Mouse (Mus musculus): ENCODE data around the gene Gm43064. TPM values are rescaled to one million over a fixed set of nuclear protein-coding genes. Genes with fewer than 3 reads are reported as not detected.
"Not testable (repeated sequence)": the region's sequence is repeated elsewhere in the genome, so short reads cannot be mapped to it uniquely, and the experiment has no call there.

Gm43064 gene
- polyA plus RNA-seq, 1 experiment from 2014 or later, result 0.30 TPM

- no peak overlapping the region for H3K4me3 ChIP-seq (ENCODE audit: low read depth, low read length)
- H3K27ac ChIP-seq (replicated peaks), result no peak overlapping the region
- H3K4me1 ChIP-seq (replicated peaks; ENCODE audit: control insufficient read depth, insufficient read depth), result no peaks in the 10 kb centered on the region
- H3K36me3 ChIP-seq (ENCODE audit: control insufficient read depth, insufficient read depth, low read length), result no peaks in the 10 kb centered on the region
- no peak for DNase-seq (ENCODE audit: low spot score)
- H3K4me2 ChIP-seq (replicated peaks; ENCODE audit: low read depth), result no peak overlapping the region
- H3K9me3 ChIP-seq (ENCODE audit: control insufficient read depth, low read length), result no peaks in the 10 kb centered on the region
- WGBS, result 74% methylated on average over 10 of the region's 10 CpGs
- ATAC-seq (ENCODE audit: low FRiP score, low TSS enrichment), result no peak
- no peak overlapping the region for H3K9ac ChIP-seq (ENCODE audit: low read length)
- H3K27me3 ChIP-seq (ENCODE audit: control insufficient read depth, insufficient read depth, low read length), result no peaks in the 10 kb centered on the region
- TF ChIP-seq CTCF (IDR thresholded peaks at IDR 0.05; ENCODE audit: low read depth) (no peak), EP300 (optimal IDR thresholded peaks at IDR 0.05) (no peak)
These were observed 26.6 kb downstream of the Gm43064 start for GRCm38 (mm10) chr3:103835951-103836310.

GRCm38 (mm10) chr3:103836453-103836852 is 27.1 kb downstream of the Gm43064 start:
- ATAC-seq (ENCODE audit: low FRiP score, low TSS enrichment) (no peak), DNase-seq (ENCODE audit: low spot score) (no peak)
- Histone ChIP-seq H3K4me2 (replicated peaks; ENCODE audit: low read depth) (no peak overlapping the region), H3K9ac (ENCODE audit: low read length) (no peak overlapping the region), H3K36me3 (ENCODE audit: control insufficient read depth, insufficient read depth, low read length) (no peaks in the 10 kb centered on the region), H3K9me3 (ENCODE audit: control insufficient read depth, low read length) (no peaks in the 10 kb centered on the region), H3K4me3 (ENCODE audit: low read depth, low read length) (no peak overlapping the region), H3K27ac (replicated peaks) (no peak overlapping the region), H3K4me1 (replicated peaks; ENCODE audit: control insufficient read depth, insufficient read depth) (no peaks in the 10 kb centered on the region), H3K27me3 (ENCODE audit: control insufficient read depth, insufficient read depth, low read length) (no peaks in the 10 kb centered on the region)
- TF ChIP-seq EP300 (optimal IDR thresholded peaks at IDR 0.05), result no peak
- TF ChIP-seq CTCF (IDR thresholded peaks at IDR 0.05; ENCODE audit: low read depth), result no peak
- WGBS, result 94% methylated on average over 5 of the region's 5 CpGs

GRCm38 (mm10) chr3:103839711-103840110 is 30.3 kb downstream of the Gm43064 start:
- Histone ChIP-seq H3K27me3 (ENCODE audit: control insufficient read depth, insufficient read depth, low read length) (no peaks in the 10 kb centered on the region), H3K9ac (ENCODE audit: low read length) (no peak overlapping the region), H3K36me3 (ENCODE audit: control insufficient read depth, insufficient read depth, low read length) (no peaks in the 10 kb centered on the region), H3K4me1 (replicated peaks; ENCODE audit: control insufficient read depth, insufficient read depth) (no peaks in the 10 kb centered on the region), H3K4me2 (replicated peaks; ENCODE audit: low read depth) (no peak overlapping the region), H3K4me3 (ENCODE audit: low read depth, low read length) (no peak overlapping the region), H3K9me3 (ENCODE audit: control insufficient read depth, low read length) (no peaks in the 10 kb centered on the region), H3K27ac (replicated peaks) (no peak overlapping the region)
- DNase-seq (ENCODE audit: low spot score), result no peak
- TF ChIP-seq CTCF (IDR thresholded peaks at IDR 0.05; ENCODE audit: low read depth), result no peak
- WGBS, result 90% methylated on average over 6 of the region's 6 CpGs
- ATAC-seq (ENCODE audit: low FRiP score, low TSS enrichment), result no peak

GRCm38 (mm10) chr3:103840195-103840594 is 30.8 kb downstream of the Gm43064 start:
- not testable (repeated sequence) for H3K36me3 ChIP-seq (ENCODE audit: control insufficient read depth, insufficient read depth, low read length); H3K4me2 ChIP-seq (replicated peaks; ENCODE audit: low read depth); H3K4me1 ChIP-seq (replicated peaks; ENCODE audit: control insufficient read depth, insufficient read depth); DNase-seq (ENCODE audit: low spot score); H3K4me3 ChIP-seq (ENCODE audit: low read depth, low read length); H3K27me3 ChIP-seq (ENCODE audit: control insufficient read depth, insufficient read depth, low read length); H3K9me3 ChIP-seq (ENCODE audit: control insufficient read depth, low read length); ATAC-seq (ENCODE audit: low FRiP score, low TSS enrichment); H3K27ac ChIP-seq (replicated peaks); H3K9ac ChIP-seq (ENCODE audit: low read length)
- 84% methylated on average over 3 of the region's 3 CpGs for WGBS

GRCm38 (mm10) chr3:103840946-103841345 is 31.6 kb downstream of the Gm43064 start:
- not testable (repeated sequence) for H3K4me3 ChIP-seq (ENCODE audit: low read depth, low read length); H3K9me3 ChIP-seq (ENCODE audit: control insufficient read depth, low read length); H3K9ac ChIP-seq (ENCODE audit: low read length); DNase-seq (ENCODE audit: low spot score); H3K27ac ChIP-seq (replicated peaks); H3K4me2 ChIP-seq (replicated peaks; ENCODE audit: low read depth); H3K4me1 ChIP-seq (replicated peaks; ENCODE audit: control insufficient read depth, insufficient read depth); ATAC-seq (ENCODE audit: low FRiP score, low TSS enrichment); H3K27me3 ChIP-seq (ENCODE audit: control insufficient read depth, insufficient read depth, low read length); H3K36me3 ChIP-seq (ENCODE audit: control insufficient read depth, insufficient read depth, low read length)
- 91% methylated on average over 7 of the region's 7 CpGs for WGBS

- Histone ChIP-seq H3K36me3 (ENCODE audit: control insufficient read depth, insufficient read depth, low read length) (no peaks in the 10 kb centered on the region), H3K4me1 (replicated peaks; ENCODE audit: control insufficient read depth, insufficient read depth) (no peaks in the 10 kb centered on the region), H3K4me3 (ENCODE audit: low read depth, low read length) (no peak overlapping the region), H3K27me3 (ENCODE audit: control insufficient read depth, insufficient read depth, low read length) (no peaks in the 10 kb centered on the region), H3K27ac (replicated peaks) (no peak overlapping the region), H3K9ac (ENCODE audit: low read length) (no peak overlapping the region), H3K4me2 (replicated peaks; ENCODE audit: low read depth) (no peak overlapping the region), H3K9me3 (ENCODE audit: control insufficient read depth, low read length) (no peaks in the 10 kb centered on the region)
- ATAC-seq (ENCODE audit: low FRiP score, low TSS enrichment) (no peak), DNase-seq (ENCODE audit: low spot score) (no peak)
- TF ChIP-seq EP300 (optimal IDR thresholded peaks at IDR 0.05) (no peak), CTCF (IDR thresholded peaks at IDR 0.05; ENCODE audit: low read depth) (no peak)
- WGBS, result 69% methylated on average over 9 of the region's 9 CpGs
These were observed 41.4 kb downstream of the Gm43064 start for GRCm38 (mm10) chr3:103850644-103851363.

All from stomach, postnatal 0 days (tissue).